Mouse (Mus musculus): Measurements from ENCODE around the gene Tsg101. TPM values are rescaled to one million over a fixed set of nuclear protein-coding genes. Genes with fewer than 3 reads are reported as not detected.

Gene Tsg101
- total RNA-seq, 2 experiments from 2014 or later, result 50.2 to 57.1 TPM

GRCm38 (mm10) chr7:46877255-46877654, 42.5 kb downstream of the Tsg101 start:
- DNase-seq, result no peak

GRCm38 (mm10) chr7:46876841-46877240, 42.9 kb downstream of the Tsg101 start:
- no peak for DNase-seq

- DNase-seq, result no peak
Observed at GRCm38 (mm10) chr7:46871988-46872387, 47.8 kb downstream of the Tsg101 start.

GRCm38 (mm10) chr7:46860996-46861395, 58.8 kb downstream of the Tsg101 start, which contains the start of gene Ldhc:
Gene Ldhc, plus strand, starts transcription at chr7:46861203.
- DNase-seq, result no peak

- no peak for DNase-seq
Observed at GRCm38 (mm10) chr7:46859031-46859430, 60.7 kb downstream of the Tsg101 start.

- no peak for DNase-seq
Observed at GRCm38 (mm10) chr7:46857436-46857835, 62.3 kb downstream of the Tsg101 start.

GRCm38 (mm10) chr7:46855866-46856560, 63.8 kb downstream of the Tsg101 start:
- DNase-seq, result no peak

GRCm38 (mm10) chr7:46853365-46853764, 66.4 kb downstream of the Tsg101 start:
- DNase-seq, result no peak

GRCm38 (mm10) chr7:46852666-46853065, 67.1 kb downstream of the Tsg101 start:
- DNase-seq, result no peak

- DNase-seq, result no peak
Observed at GRCm38 (mm10) chr7:46851026-46851425, 68.7 kb downstream of the Tsg101 start.

GRCm38 (mm10) chr7:46849287-46849686, 70.5 kb downstream of the Tsg101 start:
- no peak for DNase-seq

GRCm38 (mm10) chr7:46846486-46847244, 73.1 kb downstream of the Tsg101 start:
- peak; percentile 52 for DNase-seq

- DNase-seq, result peak; percentile 65
Observed at GRCm38 (mm10) chr7:46845978-46846485, 73.7 kb downstream of the Tsg101 start.

- DNase-seq, result peak; percentile 97
Observed at GRCm38 (mm10) chr7:46845211-46845977, 74.4 kb downstream of the Tsg101 start.

GRCm38 (mm10) chr7:46843576-46843975, 76.2 kb downstream of the Tsg101 start:
- no peak for DNase-seq

GRCm38 (mm10) chr7:46842278-46842677, 77.5 kb downstream of the Tsg101 start:
- DNase-seq, result no peak

GRCm38 (mm10) chr7:46840787-46841525, 78.8 kb downstream of the Tsg101 start, which contains the start of gene Ldha:
Gene Ldha, plus strand, starts transcription at chr7:46841475.
- DNase-seq, result no peak

GRCm38 (mm10) chr7:46840326-46840725, 79.4 kb downstream of the Tsg101 start:
- no peak for DNase-seq

GRCm38 (mm10) chr7:46839861-46840260, 79.9 kb downstream of the Tsg101 start:
- no peak for DNase-seq

- DNase-seq, result no peak
Observed at GRCm38 (mm10) chr7:46839446-46839845, 80.3 kb downstream of the Tsg101 start.
